Mouse (Mus musculus) embryonic stem cell, embryonic (primary cell): ENCODE measurements around the gene Nr1h4.

ENCODE experiments used
- CTCF ChIA-PET, 4 experiments: fragments of 300-600 bp in 2 of 4; fragments of 350-600 bp in 2 of 4; sonication (Branson Sonifier 250); formaldehyde crosslinking; loops; one replicate each; lab custom pipeline; 2022; ENCODE audit warnings: inconsistent platforms in 2 of 4; lab: Charles Lee
- POLR2A ChIA-PET, 4 experiments: fragments of 300-600 bp in 2 of 4; fragments of 350-600 bp in 2 of 4; sonication (Branson Sonifier 250); formaldehyde crosslinking; loops; one replicate each; lab custom pipeline; 2022; ENCODE audit warnings: antibody characterized with exemption in 4 of 4, inconsistent platforms in 1 of 4; lab: Charles Lee

Gene Nr1h4

GRCm38 (mm10) chr10:89490250-89490649 lies 43.1 kb downstream of the Nr1h4 start:
- ChIA-PET POLR2A (no interaction called here), CTCF (interaction anchor here in 1 of 4 experiments (1.6 kb wide), 1 partner anchor 28 kb away, joined by 3 read pairs; no protein-coding TSS in a partner anchor)

GRCm38 (mm10) chr10:89489459-89489858 lies 43.9 kb downstream of the Nr1h4 start:
- ChIA-PET POLR2A (no interaction called here), CTCF (no interaction called here)

- CTCF ChIA-PET = no interaction called here
- POLR2A ChIA-PET = no interaction called here
Observed at GRCm38 (mm10) chr10:89486995-89487742, 46.2 kb downstream of the Nr1h4 start.

- CTCF ChIA-PET = no interaction called here
Observed at GRCm38 (mm10) chr10:89484907-89485306, 48.5 kb downstream of the Nr1h4 start.

GRCm38 (mm10) chr10:89483812-89484602 lies 49.4 kb downstream of the Nr1h4 start:
- ChIA-PET CTCF (no interaction called here), POLR2A (interaction anchor here in 1 of 4 experiments (5.0 kb wide), 1 partner anchor 12 kb away, joined by 25 read pairs; no protein-coding TSS in a partner anchor)

More at GRCm38 (mm10) chr10:89484907-89485306, 48.5 kb downstream of the Nr1h4 start:
- POLR2A ChIA-PET = interaction anchor here in 1 of 4 experiments (5.0 kb wide), 1 partner anchor 13 kb away, joined by 25 read pairs; no protein-coding TSS in a partner anchor

GRCm38 (mm10) chr10:89483113-89483512 lies 50.3 kb downstream of the Nr1h4 start:
- ChIA-PET CTCF (interaction anchor here in 1 of 4 experiments (0.6 kb wide), 1 partner anchor 138 kb away, joined by 3 read pairs; the partner anchor contains the start of gene Slc17a8), POLR2A (interaction anchor here in 1 of 4 experiments (0.7 to 5.0 kb wide), 2 partner anchors 12 to 152 kb away, joined by 3 to 25 read pairs; no protein-coding TSS in a partner anchor)

GRCm38 (mm10) chr10:89482142-89482681 lies 51.2 kb downstream of the Nr1h4 start:
- ChIA-PET POLR2A (interaction anchor here in 2 of 4 experiments (0.7 to 5.0 kb wide), 3 partner anchors 11 to 153 kb away, joined by 3 to 25 read pairs (median 3); no protein-coding TSS in a partner anchor), CTCF (interaction anchor here in 2 of 4 experiments (0.6 to 1.4 kb wide), 2 partner anchors 19 to 21 kb away, joined by 3 read pairs; no protein-coding TSS in a partner anchor)

GRCm38 (mm10) chr10:89481638-89482037 lies 51.7 kb downstream of the Nr1h4 start:
- POLR2A ChIA-PET = interaction anchor here in 1 of 4 experiments (5.0 kb wide), 1 partner anchor 10 kb away, joined by 25 read pairs; no protein-coding TSS in a partner anchor
- CTCF ChIA-PET = interaction anchor here in 3 of 4 experiments (0.6 to 1.4 kb wide), 3 partner anchors 11 to 20 kb away, joined by 3 read pairs; no protein-coding TSS in a partner anchor

- POLR2A ChIA-PET = no interaction called here
- CTCF ChIA-PET = no interaction called here
Observed at GRCm38 (mm10) chr10:89478766-89479165, 54.6 kb downstream of the Nr1h4 start.

GRCm38 (mm10) chr10:89470596-89471353 lies 62.6 kb downstream of the Nr1h4 start:
- ChIA-PET CTCF (interaction anchor here (0.6 to 2.8 kb wide), 6 partner anchors 9 to 464 kb away, joined by 3 to 10 read pairs (median 4); no protein-coding TSS in a partner anchor), POLR2A (interaction anchor here (0.5 to 3.1 kb wide), 14 partner anchors 8 to 163 kb away, joined by 3 to 25 read pairs (median 4); no protein-coding TSS in a partner anchor)

GRCm38 (mm10) chr10:89464760-89465405 lies 68.5 kb downstream of the Nr1h4 start:
- ChIA-PET POLR2A (interaction anchor here in 1 of 4 experiments (0.6 kb wide), 1 partner anchor 15 kb away, joined by 3 read pairs; no protein-coding TSS in a partner anchor), CTCF (interaction anchor here in 3 of 4 experiments (0.7 to 1.3 kb wide), 5 partner anchors 69 to 1149 kb away, joined by 3 to 4 read pairs (median 3); no protein-coding TSS in a partner anchor)

- ChIA-PET POLR2A (interaction anchor here in 2 of 4 experiments (0.6 to 1.8 kb wide), 6 partner anchors 9 to 1082 kb away, joined by 3 to 5 read pairs (median 4); partner anchors contain the start of gene Gas2l3 (in 1 of the 2)), CTCF (interaction anchor here (0.5 to 2.9 kb wide), 23 partner anchors 12 to 1906 kb away, joined by 3 to 42 read pairs (median 7); partner anchors contain the start of gene Slc17a8 (in 3 of the 4))
Observed at GRCm38 (mm10) chr10:89462890-89463289, 70.5 kb downstream of the Nr1h4 start.

- ChIA-PET POLR2A (interaction anchor here in 3 of 4 experiments (0.5 to 1.8 kb wide), 5 partner anchors 8 to 63 kb away, joined by 3 to 6 read pairs (median 4); partner anchors contain the start of gene Gas2l3 (in 2 of the 3)), CTCF (interaction anchor here (0.6 to 2.9 kb wide), 47 partner anchors 8 to 1050 kb away, joined by 3 to 42 read pairs (median 5); partner anchors contain the start of genes Slc17a8 (in 3 of the 4) and Gas2l3 (in 2 of the 4))
Observed at GRCm38 (mm10) chr10:89461856-89462507, 71.4 kb downstream of the Nr1h4 start.

GRCm38 (mm10) chr10:89460972-89461371 lies 72.4 kb downstream of the Nr1h4 start:
- CTCF ChIA-PET = interaction anchor here in 2 of 4 experiments (0.7 to 2.9 kb wide), 2 partner anchors 51 to 169 kb away, joined by 3 to 42 read pairs; no protein-coding TSS in a partner anchor
- POLR2A ChIA-PET = no interaction called here

- POLR2A ChIA-PET = no interaction called here
- CTCF ChIA-PET = interaction anchor here in 1 of 4 experiments (1.3 kb wide), 1 partner anchor 171 kb away, joined by 7 read pairs; no protein-coding TSS in a partner anchor
Observed at GRCm38 (mm10) chr10:89458770-89459169, 74.6 kb downstream of the Nr1h4 start.

GRCm38 (mm10) chr10:89453794-89454193 lies 79.6 kb downstream of the Nr1h4 start:
- ChIA-PET POLR2A (interaction anchor here in 3 of 4 experiments (0.6 to 3.1 kb wide), 5 partner anchors 9 to 419 kb away, joined by 3 to 26 read pairs (median 4); partner anchors contain the start of gene Gas2l3 (in 3 of the 3)), CTCF (interaction anchor here in 2 of 4 experiments (0.8 to 1.8 kb wide), 3 partner anchors 8 to 177 kb away, joined by 3 to 9 read pairs (median 4); no protein-coding TSS in a partner anchor)
